Mouse (Mus musculus): ENCODE results near the gene Faah. TPM values are rescaled to one million over a fixed set of nuclear protein-coding genes. Genes with fewer than 3 reads are reported as not detected.

Faah gene
- total and polyA plus RNA-seq, 3 experiments = 10.8 to 22.2 TPM; not detected in 1

GRCm38 (mm10) chr4:115984967-115985366 is 32.8 kb downstream of the Faah start (continued):
- peak; percentile 94 for TF ChIP-seq ELF1 (IDR thresholded peaks at IDR 0.05; ENCODE audit: low read depth, low read length)
- TF ChIP-seq MXI1 (IDR thresholded peaks at IDR 0.05; ENCODE audit: low read depth, low read length) = no peak
- TF ChIP-seq ZC3H11A (IDR thresholded peaks at IDR 0.05; ENCODE audit: low read depth, low read length) = no peak
- no peak for TF ChIP-seq GABPA (IDR thresholded peaks at IDR 0.05; ENCODE audit: low read depth, low read length)
- peak; percentile 55; the same call in 1 of the 2 replicates for TF ChIP-seq SIN3A (IDR thresholded peaks at IDR 0.05; ENCODE audit: low read length)
- no peak for TF ChIP-seq POLR2AphosphoS2 (IDR thresholded peaks at IDR 0.05; ENCODE audit: low read length)
- TF ChIP-seq MAFK (IDR thresholded peaks at IDR 0.05; ENCODE audit: borderline replicate concordance, low read depth, low read length) = no peak
- no peak; the same call in 1 of the 2 replicates for TF ChIP-seq ETS1 (IDR thresholded peaks at IDR 0.05; ENCODE audit: low read depth, low read length)
- TF ChIP-seq ZNF384 (IDR thresholded peaks at IDR 0.05; ENCODE audit: low read depth, low read length) = no peak
- no peak for TF ChIP-seq ZMIZ1 (IDR thresholded peaks at IDR 0.05; ENCODE audit: low read depth, low read length)
- no peak for TF ChIP-seq SMC3 (IDR thresholded peaks at IDR 0.05; ENCODE audit: low read depth, low read length)
- TF ChIP-seq USF1 (IDR thresholded peaks at IDR 0.05; ENCODE audit: low read depth, low read length) = no peak

GRCm38 (mm10) chr4:115984111-115984510 is 33.6 kb downstream of the Faah start:
- peaks cover 0 to 9% of the 10 kb centered on the region in 2 experiments; a peak in 1 of 4 replicates for H3K4me1 ChIP-seq (ENCODE audit: control insufficient read depth in 1 of 2, insufficient read depth in 2 of 2, low read length in 2 of 2)
- peak overlapping the region; percentile 51 to 52 for H3K4me3 ChIP-seq (ENCODE audit: control insufficient read depth in 1 of 2, insufficient read depth in 1 of 2, low read depth in 2 of 2, low read length in 2 of 2)
- peak; percentile 89 for DNase-seq (ENCODE audit: low read depth, low spot score)
- H3K79me2 ChIP-seq (ENCODE audit: control insufficient read depth, insufficient read depth, low read length, poor library complexity) = no peaks in the 10 kb centered on the region
- TF ChIP-seq MYC (IDR thresholded peaks at IDR 0.05; ENCODE audit: low read depth, low read length) (no peak), KAT2A (conservative IDR thresholded peaks at IDR 0.05; ENCODE audit: low read depth, low read length) (no peak), TBP (IDR thresholded peaks at IDR 0.05; ENCODE audit: low read depth, low read length) (no peak), MAZ (IDR thresholded peaks at IDR 0.05; ENCODE audit: low read depth, low read length) (no peak), UBTF (IDR thresholded peaks at IDR 0.05; ENCODE audit: borderline replicate concordance, insufficient read depth, low read depth, low read length) (no peak), CHD2 (IDR thresholded peaks at IDR 0.05; ENCODE audit: low read length) (no peak), GABPA (IDR thresholded peaks at IDR 0.05; ENCODE audit: low read depth, low read length) (0 out of 2 replicates have a peak, but pooled peaks have one; percentile 24), RCOR1 (IDR thresholded peaks at IDR 0.05; ENCODE audit: low read depth, low read length) (0 out of 2 replicates have a peak, but pooled peaks have one; percentile 5), E2F4 (IDR thresholded peaks at IDR 0.05; ENCODE audit: borderline replicate concordance, low read depth, low read length) (no peak), SIN3A (IDR thresholded peaks at IDR 0.05; ENCODE audit: low read length) (peak; percentile 44), EP300 (IDR thresholded peaks at IDR 0.05; ENCODE audit: low read depth in 1 of 2, low read length in 2 of 2) (no peak), BHLHE40 (IDR thresholded peaks at IDR 0.05; ENCODE audit: borderline replicate concordance, low read depth, low read length) (no peak), POLR2AphosphoS2 (IDR thresholded peaks at IDR 0.05; ENCODE audit: low read length) (no peak), TAL1 (IDR thresholded peaks at IDR 0.05; ENCODE audit: low read length) (no peak), ZMIZ1 (IDR thresholded peaks at IDR 0.05; ENCODE audit: low read depth, low read length) (no peak), RAD21 (IDR thresholded peaks at IDR 0.05; ENCODE audit: low read depth, low read length) (peak; percentile 50), ELF1 (IDR thresholded peaks at IDR 0.05; ENCODE audit: low read depth, low read length) (0 out of 2 replicates have a peak, but pooled peaks have one; percentile 10), HCFC1 (IDR thresholded peaks at IDR 0.05; ENCODE audit: low read depth, low read length) (peak; percentile 47), CTCF (IDR thresholded peaks at IDR 0.05 in 2 of 3, conservative IDR thresholded peaks at IDR 0.05 in 1 of 3; ENCODE audit: control insufficient read depth in 1 of 3, insufficient read depth in 1 of 3, low read depth in 2 of 3, low read length in 3 of 3, poor library complexity in 1 of 3, severe bottlenecking in 1 of 3) (peak; percentile 60 to 77 (median 69)), ZC3H11A (IDR thresholded peaks at IDR 0.05; ENCODE audit: low read depth, low read length) (0 out of 2 replicates have a peak, but pooled peaks have one; percentile 22), POLR2AphosphoS5 (IDR thresholded peaks at IDR 0.05; ENCODE audit: borderline replicate concordance, low read depth, low read length) (no peak), SMC3 (IDR thresholded peaks at IDR 0.05; ENCODE audit: low read depth, low read length) (peak; percentile 61)
- H3K9ac ChIP-seq (ENCODE audit: control insufficient read depth, low read depth, low read length, poor library complexity, severe bottlenecking) = peak overlapping the region; percentile 71
- H3K36me3 ChIP-seq (ENCODE audit: control insufficient read depth in 1 of 2, insufficient read depth in 2 of 2, low read length in 2 of 2) = peaks cover 0 to 3% of the 10 kb centered on the region in 2 experiments; a peak in 1 of 4 replicates
- peak overlapping the region; percentile 24; the same call in 1 of the 2 replicates for H3K27ac ChIP-seq (ENCODE audit: control insufficient read depth, low read depth, low read length)
- H3K27me3 ChIP-seq (ENCODE audit: control insufficient read depth in 1 of 2, insufficient read depth in 2 of 2, low read length in 2 of 2) = no peaks in the 10 kb centered on the region
- H3K9me3 ChIP-seq (replicated peaks; ENCODE audit: insufficient read depth, low read length) = no peaks in the 10 kb centered on the region
